Mouse (Mus musculus) B cell, adult 2 months (primary cell): Measurements from ENCODE around the gene Ntrk2.

Source experiments
- DNase-seq, 2 experiments: peaks; one replicate each; pipeline ENCODE4 v3.0.0; 2022

Gene Ntrk2

GRCm38 (mm10) chr13:58806397-58806892 is at the start of gene Ntrk2:
TSS of gene Ntrk2 (plus strand) at chr13:58806569.
- DNase-seq = no peak

GRCm38 (mm10) chr13:58761003-58761630 is 45.3 kb upstream of the Ntrk2 start:
- DNase-seq = no peak

- DNase-seq = no peak
Observed at GRCm38 (mm10) chr13:58768258-58768657, 38.1 kb upstream of the Ntrk2 start.

GRCm38 (mm10) chr13:58769438-58769837 is 36.9 kb upstream of the Ntrk2 start:
- DNase-seq = no peak

GRCm38 (mm10) chr13:58779261-58779660 is 27.1 kb upstream of the Ntrk2 start:
- DNase-seq = no peak

GRCm38 (mm10) chr13:58786476-58786875 is 19.9 kb upstream of the Ntrk2 start:
- no peak for DNase-seq

GRCm38 (mm10) chr13:58790741-58791140 is 15.6 kb upstream of the Ntrk2 start:
- DNase-seq = no peak

GRCm38 (mm10) chr13:58797386-58797785 is 9.0 kb upstream of the Ntrk2 start:
- no peak for DNase-seq

- DNase-seq = no peak
Observed at GRCm38 (mm10) chr13:58801291-58801690, 5.1 kb upstream of the Ntrk2 start.

GRCm38 (mm10) chr13:58803882-58804281 is 2.5 kb upstream of the Ntrk2 start:
- DNase-seq = no peak

GRCm38 (mm10) chr13:58805833-58806232 is 536 bp upstream of the Ntrk2 start:
- DNase-seq = no peak

- no peak for DNase-seq
Observed at GRCm38 (mm10) chr13:58806896-58807628, 693 bp downstream of the Ntrk2 start.

- DNase-seq = no peak
Observed at GRCm38 (mm10) chr13:58807629-58808363, 1.4 kb downstream of the Ntrk2 start.

- DNase-seq = no peak
Observed at GRCm38 (mm10) chr13:58808381-58808821, 2.0 kb downstream of the Ntrk2 start.

- no peak for DNase-seq
Observed at GRCm38 (mm10) chr13:58809930-58810329, 3.6 kb downstream of the Ntrk2 start.

- no peak for DNase-seq
Observed at GRCm38 (mm10) chr13:58824752-58825151, 18.4 kb downstream of the Ntrk2 start.

GRCm38 (mm10) chr13:58826356-58827197 is 20.2 kb downstream of the Ntrk2 start:
- DNase-seq = no peak

GRCm38 (mm10) chr13:58831999-58832398 is 25.6 kb downstream of the Ntrk2 start:
- DNase-seq = no peak

GRCm38 (mm10) chr13:58834726-58835125 is 28.4 kb downstream of the Ntrk2 start:
- no peak for DNase-seq

GRCm38 (mm10) chr13:58836891-58837290 is 30.5 kb downstream of the Ntrk2 start:
- DNase-seq = no peak

- DNase-seq = no peak
Observed at GRCm38 (mm10) chr13:58838110-58838509, 31.7 kb downstream of the Ntrk2 start.

GRCm38 (mm10) chr13:58840731-58841359 is 34.5 kb downstream of the Ntrk2 start:
- DNase-seq = no peak
